Mouse (Mus musculus) limb, embryonic 14.5 days (tissue): Measurements from ENCODE around the gene Cd81. TPM values are rescaled to one million over a fixed set of nuclear protein-coding genes. Genes with fewer than 3 reads are reported as not detected.

Source experiments
- ATAC-seq: fragments of 200-750 bp; cut with Nextera tagmentation; 2 replicates; pipeline ENCODE4 v1.8.0; 2017; ENCODE audit warnings: low read depth, moderate number of reproducible peaks, moderate TSS enrichment; ENCODE audit not compliant: low FRiP score
- DNase-seq: peaks from one replicate; pipeline ENCODE4 v3.0.0-alpha.2; 2015; ENCODE audit warnings: low spot score
- H3K27ac ChIP-seq: fragments of 300-500 bp; sonication (generic); replicated peaks from 2 replicates; pipeline ENCODE4 v1.5.1; 2014; ENCODE audit warnings: low read depth, mild to moderate bottlenecking, low read length, moderate library complexity, mixed read lengths
- H3K27me3 ChIP-seq: fragments of 300-500 bp; sonication (generic); 2 replicates; pipeline ENCODE4 v1.6.1; 2014; ENCODE audit warnings: low read length, mixed read lengths; ENCODE audit not compliant: control insufficient read depth, insufficient read depth
- H3K36me3 ChIP-seq: fragments of 300-500 bp; sonication (generic); 2 replicates; pipeline ENCODE4 v1.6.1; 2014; ENCODE audit warnings: mild to moderate bottlenecking, low read length, moderate library complexity, mixed read lengths; ENCODE audit not compliant: control insufficient read depth, insufficient read depth
- H3K4me1 ChIP-seq: fragments of 300-500 bp; sonication (generic); 2 replicates; pipeline ENCODE4 v1.6.1; 2014; ENCODE audit warnings: antibody characterized with exemption, low read length, mixed read lengths; ENCODE audit not compliant: control insufficient read depth, insufficient read depth
- H3K4me2 ChIP-seq: fragments of 300-500 bp; sonication (generic); replicated peaks from 2 replicates; pipeline ENCODE4 v1.6.1; 2014; ENCODE audit warnings: low read depth, mild to moderate bottlenecking, low read length, moderate library complexity; ENCODE audit not compliant: severe bottlenecking
- H3K4me3 ChIP-seq: fragments of 300-500 bp; sonication (generic); replicated peaks from 2 replicates; pipeline ENCODE4 v1.5.1; 2014; ENCODE audit warnings: low read length
- H3K9ac ChIP-seq: fragments of 300-500 bp; sonication (generic); 2 replicates; pipeline ENCODE4 v1.6.1; 2014; ENCODE audit warnings: mild to moderate bottlenecking, low read depth, low read length, moderate library complexity; ENCODE audit not compliant: severe bottlenecking
- H3K9me3 ChIP-seq: fragments of 300-500 bp; sonication (generic); 2 replicates; pipeline ENCODE4 v1.6.1; 2016; ENCODE audit warnings: low read length; ENCODE audit not compliant: control insufficient read depth
- POLR2A ChIP-seq: fragments of 200-500 bp; IDR thresholded peaks from 2 replicates; pipeline ENCODE4 v1.8.0; 2012; ENCODE audit warnings: inconsistent platforms, mild to moderate bottlenecking, moderate library complexity, borderline replicate concordance; ENCODE audit not compliant: insufficient read depth, insufficient read length; ENCODE audit errors: extremely low read depth
- WGBS: fragments of 180-500 bp; shearing (Covaris S2); extraction: QIAGEN DNeasy Blood & Tissue Kit; methylation state at CpG from one replicate; pipeline ENCODE4 v1.1.7; 2014; 5-methylcytosine and 5-hydroxymethylcytosine counted together
- polyA plus RNA-seq, 2 experiments: library from polyadenylated mRNA; depleted of rRNA in 1 of 2; stranded (reverse) in 1 of 2; unstranded in 1 of 2; fragments of >200 nt; fragmentation: Nextera tagmentation in 1 of 2; extraction: Ambion mirVana in 1 of 2; gene quantifications; 2 replicates each; pipeline versions ENCODE4 v1.2.1 to v1.2.3; 2012 to 2014

The Cd81 gene
- polyA plus RNA-seq, 2 experiments = 456 to 658 TPM

GRCm38 (mm10) chr7:143015755-143016423 is 36.6 kb upstream of the Cd81 start:
- Histone ChIP-seq H3K27ac (peak overlapping the region; percentile 38; the same call in 1 of the 2 replicates), H3K4me2 (no peak overlapping the region), H3K9me3 (no peaks in the 10 kb centered on the region), H3K4me3 (no peak overlapping the region), H3K36me3 (no peaks in the 10 kb centered on the region), H3K9ac (no peak overlapping the region), H3K4me1 (peaks cover 14% of the 10 kb centered on the region), H3K27me3 (no peaks in the 10 kb centered on the region)
- ATAC-seq = peak; percentile 48; the same call in 1 of the 2 replicates
- peak; percentile 38 for DNase-seq
- no peak for TF ChIP-seq POLR2A
- WGBS = 31% methylated on average over 1 of the region's 1 CpGs

- Histone ChIP-seq H3K27ac (peak overlapping the region; percentile 38; the same call in 1 of the 2 replicates), H3K36me3 (no peaks in the 10 kb centered on the region), H3K27me3 (no peaks in the 10 kb centered on the region), H3K4me3 (no peak overlapping the region), H3K9ac (no peak overlapping the region), H3K9me3 (no peaks in the 10 kb centered on the region), H3K4me1 (peaks cover 14% of the 10 kb centered on the region), H3K4me2 (no peak overlapping the region)
- no peak for TF ChIP-seq POLR2A
- 68% methylated on average over 9 of the region's 9 CpGs for WGBS
- ATAC-seq = no peak
- no peak for DNase-seq
These were observed 36.0 kb upstream of the Cd81 start for GRCm38 (mm10) chr7:143016424-143017142.

DNA sequence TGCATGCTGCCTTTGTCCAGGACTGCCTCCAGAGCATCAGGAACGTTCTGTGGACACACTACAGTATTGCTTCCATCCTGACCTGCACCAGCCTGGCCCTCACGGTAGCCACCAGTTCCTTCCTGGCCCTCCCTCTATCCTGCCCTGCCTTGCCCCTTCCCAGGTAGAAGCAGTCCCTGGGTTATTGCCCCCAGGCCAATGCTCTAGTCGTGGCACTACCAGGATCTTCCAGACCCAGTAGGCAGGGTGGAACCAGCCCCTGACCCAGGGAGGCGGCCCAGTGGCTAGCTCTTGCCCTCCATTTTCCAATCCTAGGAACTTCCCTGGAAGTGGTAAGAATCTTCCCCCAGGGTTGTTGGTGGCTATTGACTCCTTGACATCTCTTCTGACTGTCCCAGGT is 35.4 kb upstream of the Cd81 start:
- H3K9ac ChIP-seq = no peak overlapping the region
- H3K4me3 ChIP-seq = no peak overlapping the region
- no peak for ATAC-seq
- WGBS = 83% methylated on average over 3 of the region's 4 CpGs
- H3K36me3 ChIP-seq = no peaks in the 10 kb centered on the region
- no peak for TF ChIP-seq POLR2A
- DNase-seq = no peak
- H3K27ac ChIP-seq = no peak overlapping the region
- H3K9me3 ChIP-seq = no peaks in the 10 kb centered on the region
- H3K4me1 ChIP-seq = peaks cover 14% of the 10 kb centered on the region
- no peak overlapping the region for H3K4me2 ChIP-seq
- H3K27me3 ChIP-seq = no peaks in the 10 kb centered on the region

GRCm38 (mm10) chr7:143020040-143020439 is 32.5 kb upstream of the Cd81 start:
- ATAC-seq (no peak), DNase-seq (no peak)
- Histone ChIP-seq H3K9me3 (no peaks in the 10 kb centered on the region), H3K4me1 (peaks cover 14% of the 10 kb centered on the region), H3K36me3 (no peaks in the 10 kb centered on the region), H3K4me2 (no peak overlapping the region), H3K9ac (no peak overlapping the region), H3K27me3 (no peaks in the 10 kb centered on the region), H3K4me3 (no peak overlapping the region), H3K27ac (no peak overlapping the region)
- TF ChIP-seq POLR2A = no peak

GRCm38 (mm10) chr7:143020764-143021163 is 31.8 kb upstream of the Cd81 start:
- no peak overlapping the region for H3K9ac ChIP-seq
- ATAC-seq = no peak
- no peak for TF ChIP-seq POLR2A

More at GRCm38 (mm10) chr7:143020764-143021163, 31.8 kb upstream of the Cd81 start:
- no peak overlapping the region for H3K4me3 ChIP-seq
- H3K27me3 ChIP-seq = no peaks in the 10 kb centered on the region
- no peak overlapping the region for H3K4me2 ChIP-seq
- H3K27ac ChIP-seq = no peak overlapping the region
- H3K4me1 ChIP-seq = peaks cover 10% of the 10 kb centered on the region
- no peak for DNase-seq
- no peaks in the 10 kb centered on the region for H3K9me3 ChIP-seq
- whole genome bisulfite sequencing = 80% methylated on average over 3 of the region's 3 CpGs
- H3K36me3 ChIP-seq = no peaks in the 10 kb centered on the region
